ENCODE assay signal across 13 mouse cellular contexts in genomic region chr3:152405978-152406640, GRCm38 (mm10). TPM values are rescaled to one million over a fixed set of nuclear protein-coding genes. Genes with fewer than 3 reads are reported as not detected.
DNase-seq lines count a peak whose midpoint lies in the region; ATAC-seq lines count a peak whose summit lies in the region.
"Had no signal": no experiment of that assay in that cellular context is flagged by ENCODE, and none has a peak within 500 bp of the region (broad histone marks: within the 10 kb centered on the region; RNA-seq: fewer than 3 reads in every experiment).

No protein-coding gene starts in this region.

- peaks cover 7 to 44% of the 10 kb centered on the region in 2 experiments for H3K4me1 ChIP-seq in heart, embryonic 14.5 days (ENCODE audit: control insufficient read depth in 2 of 2, insufficient read depth in 2 of 2, low read length in 2 of 2)
- H3K4me1 ChIP-seq in brown adipose tissue, adult 24 weeks (ENCODE audit: control insufficient read depth, insufficient read depth, insufficient read length, low read length): peaks cover 12% of the 10 kb centered on the region
- H3K4me1 ChIP-seq in intestine, embryonic 15.5 days (replicated peaks): peaks cover 26% of the 10 kb centered on the region
- H3K4me1 ChIP-seq in intestine, embryonic 16.5 days (ENCODE audit: control insufficient read depth, insufficient read depth, low read length): peaks cover 26% of the 10 kb centered on the region; the same call in 1 of the 2 replicates

- H3K9ac ChIP-seq in heart, embryonic 14.5 days (ENCODE audit: low read length): no peak overlapping the region
- H3K9ac ChIP-seq in intestine, embryonic 15.5 days: no peak overlapping the region
- no peak overlapping the region for H3K9ac ChIP-seq in intestine, embryonic 16.5 days (ENCODE audit: low read depth, low read length)
- H3K9ac ChIP-seq: forebrain, postnatal 0 days had no signal

- H3K36me3 ChIP-seq in heart, embryonic 14.5 days (ENCODE audit: control insufficient read depth, insufficient read depth, low read length): no peaks in the 10 kb centered on the region
- H3K36me3 ChIP-seq in macrophage (ENCODE audit: inconsistent target): no peaks in the 10 kb centered on the region
- H3K36me3 ChIP-seq in intestine, embryonic 15.5 days: no peaks in the 10 kb centered on the region
- H3K36me3 ChIP-seq in intestine, embryonic 16.5 days (ENCODE audit: control insufficient read depth, insufficient read depth, low read length): no peaks in the 10 kb centered on the region

- no peak for ATAC-seq in heart, embryonic 14.5 days (ENCODE audit: insufficient number of reproducible peaks, insufficient read depth, low FRiP score, low read depth)
- ATAC-seq in intestine, embryonic 15.5 days: no peak
- no peak for ATAC-seq in intestine, embryonic 16.5 days
- ATAC-seq: forebrain, postnatal 0 days had no signal

- H3K4me2 ChIP-seq in heart, embryonic 14.5 days (ENCODE audit: low read length): no peak overlapping the region
- H3K4me2 ChIP-seq in intestine, embryonic 15.5 days (replicated peaks): no peak overlapping the region
- no peak overlapping the region for H3K4me2 ChIP-seq in intestine, embryonic 16.5 days (ENCODE audit: low read depth, low read length)

- no peaks in the 10 kb centered on the region for H3K27me3 ChIP-seq in heart, embryonic 14.5 days (ENCODE audit: control insufficient read depth, insufficient read depth, low read length)
- H3K27me3 ChIP-seq in intestine, embryonic 15.5 days (replicated peaks): no peaks in the 10 kb centered on the region
- no peaks in the 10 kb centered on the region for H3K27me3 ChIP-seq in intestine, embryonic 16.5 days (replicated peaks; ENCODE audit: control insufficient read depth, insufficient read depth, low read length)

- H3K4me3 ChIP-seq in heart, embryonic 14.5 days (ENCODE audit: control insufficient read depth in 1 of 2, insufficient read depth in 1 of 2, low read depth in 1 of 2, low read length in 2 of 2): no peak overlapping the region
- H3K4me3 ChIP-seq in brown adipose tissue, adult 24 weeks (ENCODE audit: insufficient read depth, low read depth, low read length): no peak overlapping the region
- H3K4me3 ChIP-seq in macrophage (ENCODE audit: inconsistent target): no peak overlapping the region
- H3K4me3 ChIP-seq in intestine, embryonic 15.5 days (replicated peaks): no peak overlapping the region
- H3K4me3 ChIP-seq in intestine, embryonic 16.5 days (ENCODE audit: low read length): no peak overlapping the region

- no peak for DNase-seq in heart, adult 8-10 months (ENCODE audit: low spot score)
- peak; percentile 58 for DNase-seq in ES-CJ7 (ENCODE audit: low read depth, low spot score)
- DNase-seq: adrenal gland, postnatal 25 days; cerebellum, adult 11 months; forebrain, postnatal 0 days; heart, postnatal 14 days; kidney, adult 11 months; thymus, adult 2 months had no signal

- peak overlapping the region; percentile 3 to 61; a peak in 2 of 4 replicates for H3K27ac ChIP-seq in heart, embryonic 14.5 days (replicated peaks in 1 of 2; ENCODE audit: control insufficient read depth in 1 of 2, insufficient read depth in 1 of 2, low read depth in 2 of 2, low read length in 2 of 2)
- 0 out of 2 replicates have a peak overlapping the region, but pooled peaks have one; percentile 35 for H3K27ac ChIP-seq in brown adipose tissue, adult 24 weeks (replicated peaks; ENCODE audit: low read depth, low read length)
- peak overlapping the region; percentile 19 for H3K27ac ChIP-seq in macrophage
- no peak overlapping the region for H3K27ac ChIP-seq in intestine, embryonic 15.5 days
- H3K27ac ChIP-seq in intestine, embryonic 16.5 days (ENCODE audit: low read length): no peak overlapping the region

- 65% methylated on average over 4 of the region's 4 CpGs for WGBS in heart, embryonic 14.5 days
- WGBS in macrophage (ENCODE audit: missing documents): 21% methylated on average over 4 of the region's 4 CpGs
- WGBS in intestine, embryonic 15.5 days: 56% methylated on average over 4 of the region's 4 CpGs
- 59% methylated on average over 4 of the region's 4 CpGs for WGBS in intestine, embryonic 16.5 days

- H3K9me3 ChIP-seq in heart, embryonic 14.5 days (ENCODE audit: control insufficient read depth, low read length): no peaks in the 10 kb centered on the region
- H3K9me3 ChIP-seq in intestine, embryonic 15.5 days: no peaks in the 10 kb centered on the region
- no peaks in the 10 kb centered on the region for H3K9me3 ChIP-seq in intestine, embryonic 16.5 days (ENCODE audit: control insufficient read depth, low read length)

- H3K79me2 ChIP-seq in macrophage (ENCODE audit: inconsistent target): peaks cover 100% of the 10 kb centered on the region

RNA-seq across cellular contexts. Expression of gene Zzz3, which starts 10.8 kb away (rescaled TPM):
- 34.5 and 36.3 TPM in 2 replicates for polyA plus RNA-seq in heart, embryonic 14.5 days (2014; fragmentation: Nextera tagmentation; extraction: Ambion mirVana)
- total RNA-seq in heart, adult 8-10 months (2022): 10 to 100 TPM; 20.3 to 24.4 (median 22.7) TPM
- 13.0 and 15.2 TPM in 2 replicates for polyA plus RNA-seq in brown adipose tissue, adult 24 weeks (2012; ENCODE audit: insufficient read depth, insufficient read length, missing spikeins)
- 100 to 1,000 TPM in 17 of 26 experiments, 10 to 100 TPM in 9; 58.2 to 223 (median 117) TPM for total RNA-seq in macrophage (2018; cell fraction: chromatin; rRNA removed)
- 10 to 100 TPM; 16.4 to 39.8 (median 27.7) TPM for total RNA-seq in macrophage (2018; cell fraction: cytosol; rRNA removed)
- total RNA-seq in macrophage (2018; cell fraction: nucleus; rRNA removed): 100 to 1,000 TPM in 8 of 26 experiments, 10 to 100 TPM in 18; 41.1 to 163 (median 73.0) TPM
- 20.9 to 27.9 TPM (median 25.2 TPM) in 3 replicates for polyA plus RNA-seq in macrophage (2018)
- polyA plus RNA-seq in intestine, embryonic 15.5 days (2015; fragmentation: Nextera tagmentation; extraction: Ambion mirVana): 39.3 and 39.8 TPM in 2 replicates
- 30.7 and 31.6 TPM in 2 replicates for polyA plus RNA-seq in intestine, embryonic 16.5 days (2015; fragmentation: Nextera tagmentation; extraction: Ambion mirVana)

RNA-seq across cellular contexts. Expression of gene Usp33, which starts 59.8 kb away (rescaled TPM):
- polyA plus RNA-seq in heart, embryonic 14.5 days (2014; fragmentation: Nextera tagmentation; extraction: Ambion mirVana): 29.9 and 33.0 TPM in 2 replicates
- total RNA-seq in heart, adult 8-10 months (2022): 10 to 100 TPM; 24.5 to 25.5 (median 24.6) TPM
- polyA plus RNA-seq in brown adipose tissue, adult 24 weeks (2012; ENCODE audit: insufficient read depth, insufficient read length, missing spikeins): 21.6 and 24.1 TPM in 2 replicates
- total RNA-seq in macrophage (2018; cell fraction: chromatin; rRNA removed): 100 to 1,000 TPM in 23 of 26 experiments, 10 to 100 TPM in 3; 65.0 to 266 (median 161) TPM
- total RNA-seq in macrophage (2018; cell fraction: cytosol; rRNA removed): 10 to 100 TPM; 18.6 to 35.8 (median 27.7) TPM
- total RNA-seq in macrophage (2018; cell fraction: nucleus; rRNA removed): 100 to 1,000 TPM in 9 of 26 experiments, 10 to 100 TPM in 17; 38.0 to 158 (median 79.9) TPM
- polyA plus RNA-seq in macrophage (2018): 23.2 to 27.4 TPM (median 24.0 TPM) in 3 replicates
- polyA plus RNA-seq in intestine, embryonic 15.5 days (2015; fragmentation: Nextera tagmentation; extraction: Ambion mirVana): 45.3 and 51.1 TPM in 2 replicates
- 46.0 and 49.3 TPM in 2 replicates for polyA plus RNA-seq in intestine, embryonic 16.5 days (2015; fragmentation: Nextera tagmentation; extraction: Ambion mirVana)

Comparison
In these comparisons a context has a peak if more than half of its experiments do, and no peak if none do; other contexts are left out.
1. H3K27ac ChIP-seq: peak in heart, embryonic 14.5 days (2 of 2), brown adipose tissue, adult 24 weeks (single experiment) and macrophage (single experiment); none in intestine, embryonic 15.5 days (single experiment) and intestine, embryonic 16.5 days (single experiment).